Mouse (Mus musculus) adrenal gland, postnatal 14 days (tissue): ENCODE measurements around the gene Rpia. TPM values are rescaled to one million over a fixed set of nuclear protein-coding genes. Genes with fewer than 3 reads are reported as not detected.

Experiments
- DNase-seq: peaks from one replicate; pipeline ENCODE4 v3.0.0; 2021; ENCODE audit warnings: mixed read lengths
- total RNA-seq: library from RNA; stranded (reverse); gene quantifications from 2 replicates; pipeline ENCODE4 v1.2.3, GENCODE M21; 2021

Rpia gene
- total RNA-seq, 1 experiment from 2014 or later: 21.0 TPM

GRCm38 (mm10) chr6:70749750-70750149 lies 42.3 kb downstream of the Rpia start:
- no peak for DNase-seq

GRCm38 (mm10) chr6:70747702-70748101 lies 44.3 kb downstream of the Rpia start:
- no peak for DNase-seq

- DNase-seq: no peak
Measured at GRCm38 (mm10) chr6:70743902-70744301, 48.1 kb downstream of the Rpia start.

- no peak for DNase-seq
Measured at GRCm38 (mm10) chr6:70742833-70743232, 49.2 kb downstream of the Rpia start.

GRCm38 (mm10) chr6:70740535-70740934 lies 51.5 kb downstream of the Rpia start:
- no peak for DNase-seq

- no peak for DNase-seq
Measured at GRCm38 (mm10) chr6:70739456-70739855, 52.6 kb downstream of the Rpia start.

GRCm38 (mm10) chr6:70735528-70735927 lies 56.5 kb downstream of the Rpia start:
- no peak for DNase-seq

- DNase-seq: no peak
Measured at GRCm38 (mm10) chr6:70730828-70731227, 61.2 kb downstream of the Rpia start.

GRCm38 (mm10) chr6:70729125-70729524 lies 62.9 kb downstream of the Rpia start:
- no peak for DNase-seq

GRCm38 (mm10) chr6:70727094-70727721 lies 64.8 kb downstream of the Rpia start:
- no peak for DNase-seq

- DNase-seq: no peak
Measured at GRCm38 (mm10) chr6:70725639-70726038, 66.4 kb downstream of the Rpia start.

GRCm38 (mm10) chr6:70724722-70725121 lies 67.3 kb downstream of the Rpia start:
- DNase-seq: no peak

GRCm38 (mm10) chr6:70722298-70722697 lies 69.7 kb downstream of the Rpia start:
- DNase-seq: no peak

- no peak for DNase-seq
Measured at GRCm38 (mm10) chr6:70718760-70719159, 73.3 kb downstream of the Rpia start.

- DNase-seq: no peak
Measured at GRCm38 (mm10) chr6:70718164-70718563, 73.9 kb downstream of the Rpia start.

- DNase-seq: no peak
Measured at GRCm38 (mm10) chr6:70716701-70717393, 75.2 kb downstream of the Rpia start.

Other genes with a start within 250 kb of the Rpia start
- 16.4 and 22.9 TPM in 2 replicates for gene Eif2ak3, start 52.3 kb upstream of the Rpia start, total RNA-seq
- not detected in 2 replicates for gene Tex37, start 126.7 kb upstream of the Rpia start, total RNA-seq
- gene Foxi3, start 164.3 kb upstream of the Rpia start, total RNA-seq: not detected in 2 replicates